Mouse (Mus musculus) neural tube, embryonic 13.5 days (tissue): ENCODE measurements at regions not wholly inside any gene's neighbourhood (a gene's known extent, or its start where the extent isn't known, plus 50 kb on each side); places are given as distances from the start of the nearest gene placed in this dataset.
A peak's percentile ranks its signal among the peaks of the same experiment; 100 is the strongest.
"Not testable (repeated sequence)": the region's sequence is repeated elsewhere in the genome, so short reads cannot be mapped to it uniquely, and the experiment has no call there.

ENCODE experiments used
- ATAC-seq: fragments of 200-750 bp; cut with Nextera tagmentation; 2 replicates; pipeline ENCODE4 v1.8.0; 2017; ENCODE audit warnings: low read depth, mild to moderate bottlenecking, moderate TSS enrichment, moderate library complexity
- H3K27ac ChIP-seq: fragments of 300-500 bp; sonication (generic); replicated peaks from 2 replicates; pipeline ENCODE4 v1.5.1; 2015; ENCODE audit warnings: moderate library complexity, mild to moderate bottlenecking, inconsistent platforms
- H3K27me3 ChIP-seq: fragments of 300-500 bp; sonication (generic); 2 replicates; pipeline ENCODE4 v1.6.1; 2015; ENCODE audit warnings: mild to moderate bottlenecking, inconsistent platforms
- H3K36me3 ChIP-seq: fragments of 300-500 bp; sonication (generic); 2 replicates; pipeline ENCODE4 v1.6.1; 2015; ENCODE audit warnings: mild to moderate bottlenecking, inconsistent platforms
- H3K4me1 ChIP-seq: fragments of 300-500 bp; sonication (generic); replicated peaks from 2 replicates; pipeline ENCODE4 v1.6.1; 2015; ENCODE audit warnings: inconsistent platforms
- H3K4me2 ChIP-seq: fragments of 300-500 bp; sonication (generic); 2 replicates; pipeline ENCODE4 v1.6.1; 2015; ENCODE audit warnings: inconsistent platforms, mild to moderate bottlenecking, moderate library complexity
- H3K4me3 ChIP-seq: fragments of 300-500 bp; sonication (generic); 2 replicates; pipeline ENCODE4 v1.5.1; 2015; ENCODE audit warnings: mild to moderate bottlenecking, inconsistent platforms
- H3K9ac ChIP-seq: fragments of 300-500 bp; sonication (generic); 2 replicates; pipeline ENCODE4 v1.6.1; 2015; ENCODE audit warnings: moderate library complexity, mild to moderate bottlenecking, inconsistent platforms
- H3K9me3 ChIP-seq: fragments of 300-500 bp; sonication (generic); 2 replicates; pipeline ENCODE4 v1.6.1; 2016; ENCODE audit warnings: inconsistent platforms
- WGBS: fragments of 180-500 bp; shearing (Covaris S2); methylation state at CpG from one replicate; pipeline ENCODE4 v1.1.7; 2015; 5-methylcytosine and 5-hydroxymethylcytosine counted together

DNA sequence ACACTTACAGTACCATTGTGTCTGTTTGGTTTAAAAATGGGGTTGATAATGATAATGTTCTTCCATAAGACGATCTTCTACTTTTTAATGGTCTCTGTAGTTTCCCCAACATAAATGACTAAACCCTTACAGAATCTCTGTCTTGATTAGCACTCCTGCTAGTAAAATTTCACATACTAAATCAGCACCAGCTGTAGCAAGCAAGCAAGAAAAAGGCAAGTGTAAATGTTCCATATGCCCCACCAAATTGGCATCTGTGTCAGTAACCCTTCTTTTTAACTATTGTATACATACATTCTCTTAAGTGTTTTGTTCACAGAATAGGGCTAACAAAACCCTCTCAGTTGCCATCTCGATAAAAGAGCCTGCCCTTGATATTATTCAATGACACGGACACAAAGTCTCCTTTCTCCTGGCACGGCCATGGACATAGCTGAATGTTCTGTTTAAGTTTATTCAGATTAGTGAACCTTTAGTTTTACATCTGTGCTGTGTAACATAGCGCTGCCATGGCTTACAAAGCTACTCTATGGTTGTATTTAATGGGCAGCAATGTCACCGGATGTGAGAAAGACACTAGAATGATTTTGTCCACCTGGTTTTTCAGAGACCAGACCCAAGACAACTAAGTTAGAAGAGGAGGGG, 414.3 kb downstream of the Gtdc1 start:
- H3K27me3 ChIP-seq = no peaks in the 10 kb centered on the region
- H3K36me3 ChIP-seq = no peaks in the 10 kb centered on the region
- H3K9me3 ChIP-seq = no peaks in the 10 kb centered on the region
- no peak overlapping the region for H3K27ac ChIP-seq
- ATAC-seq = no peak
- 42% methylated on average over 6 of the region's 6 CpGs for WGBS
- H3K4me2 ChIP-seq = no peak overlapping the region
- H3K4me3 ChIP-seq = no peak overlapping the region
- no peak overlapping the region for H3K9ac ChIP-seq
- 0 out of 2 replicates have a peak, but pooled peaks cover 4% of the 10 kb centered on the region for H3K4me1 ChIP-seq

DNA sequence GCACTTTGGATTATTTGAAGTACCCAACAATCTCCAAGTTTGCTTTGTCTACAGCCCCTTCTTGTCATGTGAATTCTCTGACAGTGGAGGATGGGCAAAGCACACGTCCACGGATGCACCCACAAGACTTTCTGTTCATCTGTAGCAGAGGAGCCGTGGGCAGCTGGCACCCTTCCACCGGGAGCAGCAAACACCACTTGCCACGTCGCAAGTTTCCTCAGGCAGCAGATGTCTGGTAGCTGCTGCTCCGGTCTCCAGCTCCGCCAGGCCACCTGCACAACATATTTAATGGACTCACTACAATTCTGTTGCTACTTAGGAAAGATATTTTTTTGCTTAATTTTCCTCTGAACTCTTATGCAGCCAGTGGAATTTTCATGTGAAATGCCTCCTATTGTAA, 415.1 kb downstream of the Gtdc1 start:
- no peak overlapping the region for H3K9ac ChIP-seq
- no peak overlapping the region for H3K4me3 ChIP-seq
- H3K27ac ChIP-seq = no peak overlapping the region
- no peak for ATAC-seq
- H3K36me3 ChIP-seq = no peaks in the 10 kb centered on the region
- H3K4me2 ChIP-seq = no peak overlapping the region
- WGBS = 42% methylated on average over 8 of the region's 8 CpGs
- H3K27me3 ChIP-seq = no peaks in the 10 kb centered on the region
- no peaks in the 10 kb centered on the region for H3K9me3 ChIP-seq
- H3K4me1 ChIP-seq = no peaks in the 10 kb centered on the region

DNA sequence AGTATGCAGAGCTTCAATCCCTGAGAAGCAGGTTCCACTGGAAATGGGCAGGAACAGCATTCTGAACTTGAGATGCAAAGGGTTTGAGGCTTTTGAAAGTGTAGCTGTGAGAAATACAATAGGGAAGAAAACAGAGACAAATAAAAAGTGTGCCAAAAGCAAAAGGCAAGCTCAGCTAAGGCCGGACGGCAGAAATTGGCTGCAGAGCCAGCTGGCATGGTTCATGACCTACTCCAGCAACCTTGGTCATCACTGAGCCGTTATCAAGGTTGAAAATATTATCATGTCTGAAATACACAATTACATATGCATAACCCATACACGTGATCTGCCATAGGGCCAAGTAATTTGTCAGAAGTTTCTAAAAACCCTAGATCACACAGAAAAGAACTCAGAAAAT, 418.4 kb downstream of the Gtdc1 start:
- Histone ChIP-seq H3K4me1 (no peaks in the 10 kb centered on the region; the same call in 1 of the 2 replicates), H3K27me3 (no peaks in the 10 kb centered on the region), H3K9ac (no peak overlapping the region), H3K4me2 (no peak overlapping the region), H3K36me3 (no peaks in the 10 kb centered on the region), H3K4me3 (no peak overlapping the region), H3K9me3 (peaks cover 5% of the 10 kb centered on the region; the same call in 1 of the 2 replicates), H3K27ac (no peak overlapping the region)
- no peak for ATAC-seq
- 89% methylated on average over 4 of the region's 4 CpGs for WGBS

DNA sequence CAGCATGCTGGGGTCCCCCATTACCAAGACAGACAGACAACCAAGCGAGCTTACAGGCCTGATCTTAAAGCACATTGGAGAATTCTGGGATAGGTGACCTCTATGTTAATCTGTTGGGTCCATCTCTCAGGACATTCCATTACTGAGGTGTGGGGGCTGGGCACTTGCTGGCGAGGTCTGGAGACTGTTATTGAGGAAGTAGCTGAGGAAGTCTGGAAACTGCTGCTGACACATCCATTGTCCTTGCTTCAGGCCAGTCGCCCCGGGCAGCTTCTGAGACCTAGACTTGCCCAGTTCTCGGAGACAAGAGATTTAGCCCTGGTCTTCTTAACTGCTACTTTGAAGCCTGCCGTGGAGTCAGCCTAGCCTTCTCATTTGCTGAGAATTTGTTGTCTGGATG, 423.2 kb downstream of the Gtdc1 start:
- H3K36me3 ChIP-seq = no peaks in the 10 kb centered on the region
- H3K27ac ChIP-seq = no peak overlapping the region
- peaks cover 5% of the 10 kb centered on the region; the same call in 1 of the 2 replicates for H3K9me3 ChIP-seq
- ATAC-seq = no peak
- no peaks in the 10 kb centered on the region; the same call in 1 of the 2 replicates for H3K4me1 ChIP-seq
- no peaks in the 10 kb centered on the region for H3K27me3 ChIP-seq
- WGBS = 50% methylated on average over 6 of the region's 6 CpGs
- H3K9ac ChIP-seq = no peak overlapping the region
- H3K4me3 ChIP-seq = no peak overlapping the region
- H3K4me2 ChIP-seq = no peak overlapping the region

DNA sequence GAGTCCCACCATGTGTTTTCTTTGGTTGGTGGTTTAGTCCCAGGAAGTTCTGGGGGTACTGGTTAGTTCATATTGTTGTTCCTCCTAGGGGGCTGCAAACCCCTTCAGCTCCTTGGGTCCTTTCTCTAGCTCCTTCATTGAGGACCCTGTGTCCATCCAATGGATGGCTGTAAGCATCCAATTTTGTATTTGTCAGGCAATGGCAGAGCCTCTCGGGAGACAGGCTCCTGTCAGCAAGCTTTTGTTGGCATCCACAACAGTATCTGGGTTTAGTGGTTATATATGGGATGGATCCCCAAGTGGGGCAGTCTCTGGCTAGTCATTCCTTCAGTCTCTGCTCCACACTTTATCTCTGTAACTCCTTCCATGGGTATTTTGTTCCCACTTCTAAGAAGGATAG, 436.7 kb downstream of the Gtdc1 start:
- not testable (repeated sequence) for ATAC-seq, H3K4me2 ChIP-seq, H3K9me3 ChIP-seq, H3K4me3 ChIP-seq, H3K9ac ChIP-seq, H3K27ac ChIP-seq, H3K36me3 ChIP-seq, H3K27me3 ChIP-seq, H3K4me1 ChIP-seq
- WGBS = 90% methylated on average over 1 of the region's 1 CpGs

DNA sequence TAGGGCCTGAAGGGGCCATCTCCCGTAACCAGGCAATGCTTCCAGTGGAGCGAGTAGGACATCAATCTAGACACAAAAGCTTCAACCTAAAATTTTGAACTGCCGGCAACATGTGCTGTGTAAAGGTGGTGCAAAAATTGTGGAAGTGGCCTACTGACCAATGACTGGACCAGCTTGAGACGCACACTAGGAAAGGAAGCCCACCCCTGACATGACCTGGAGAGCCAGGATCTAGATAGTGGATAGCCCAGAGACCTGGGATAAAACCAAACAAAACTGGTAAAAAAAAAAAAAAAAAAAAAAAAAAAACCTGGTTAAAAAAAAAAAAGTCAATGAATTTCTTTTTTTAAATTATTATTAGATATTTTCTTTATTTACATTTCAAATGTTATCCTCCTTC, 437.2 kb downstream of the Gtdc1 start:
- Histone ChIP-seq H3K27ac (no peak overlapping the region), H3K27me3 (no peaks in the 10 kb centered on the region), H3K36me3 (no peaks in the 10 kb centered on the region), H3K4me3 (no peak overlapping the region), H3K4me2 (no peak overlapping the region), H3K4me1 (no peaks in the 10 kb centered on the region), H3K9me3 (no peaks in the 10 kb centered on the region), H3K9ac (no peak overlapping the region)
- ATAC-seq = no peak
- 96% methylated on average over 4 of the region's 4 CpGs for WGBS

DNA sequence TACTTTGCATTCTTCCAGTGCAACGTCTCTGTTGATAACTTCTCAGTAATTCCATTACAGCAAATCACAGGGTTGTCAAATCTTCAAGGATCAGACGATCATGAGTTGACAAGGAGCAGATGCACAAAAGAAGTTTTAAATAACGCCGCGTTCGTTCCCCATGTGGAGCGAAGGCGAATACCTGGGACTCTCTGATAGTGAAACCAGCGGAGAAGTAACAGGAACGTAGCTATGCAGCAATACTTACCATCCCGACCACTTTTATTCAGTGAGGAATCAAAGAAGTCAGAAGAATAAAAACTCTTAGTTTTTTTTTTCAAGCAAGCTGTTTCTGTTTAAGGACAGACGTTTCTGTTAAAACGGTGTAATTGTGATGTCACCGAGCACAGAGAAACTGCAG, 441.6 kb downstream of the Gtdc1 start:
- WGBS = 84% methylated on average over 14 of the region's 14 CpGs

DNA sequence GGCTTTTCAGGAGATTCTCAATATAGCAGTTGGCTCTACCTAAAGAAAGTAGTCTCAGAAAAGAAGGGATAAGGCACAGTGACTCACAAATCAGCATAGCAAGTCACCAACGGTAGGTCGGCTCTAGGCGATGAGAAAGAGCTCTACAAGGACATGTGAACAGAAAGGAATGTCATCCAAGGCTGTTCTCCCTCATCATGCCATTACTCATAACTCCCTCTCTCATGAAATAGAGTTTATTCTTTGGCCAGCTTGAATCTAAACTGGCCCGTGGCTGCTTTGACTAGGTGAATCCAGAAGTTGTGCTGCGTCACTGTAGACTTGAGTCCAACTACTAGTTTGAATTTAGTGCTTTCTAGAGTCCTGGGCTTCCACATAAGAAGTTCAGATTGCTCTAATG, 447.7 kb downstream of the Gtdc1 start:
- H3K4me3 ChIP-seq = no peak overlapping the region
- H3K4me2 ChIP-seq = no peak overlapping the region
- H3K27ac ChIP-seq = no peak overlapping the region
- H3K9me3 ChIP-seq = peaks cover 3% of the 10 kb centered on the region; the same call in 1 of the 2 replicates
- 97% methylated on average over 5 of the region's 5 CpGs for WGBS
- H3K9ac ChIP-seq = no peak overlapping the region
- no peak for ATAC-seq
- no peaks in the 10 kb centered on the region for H3K36me3 ChIP-seq
- H3K4me1 ChIP-seq = no peaks in the 10 kb centered on the region
- no peaks in the 10 kb centered on the region for H3K27me3 ChIP-seq

More for the DNA sequence above, 441.6 kb downstream of the Gtdc1 start:
- ATAC-seq = no peak
- H3K27ac ChIP-seq = no peak overlapping the region
- H3K27me3 ChIP-seq = no peaks in the 10 kb centered on the region
- H3K9me3 ChIP-seq = peaks cover 2% of the 10 kb centered on the region; the same call in 1 of the 2 replicates
- no peaks in the 10 kb centered on the region for H3K4me1 ChIP-seq
- H3K4me3 ChIP-seq = no peak overlapping the region
- no peak overlapping the region for H3K9ac ChIP-seq
- H3K36me3 ChIP-seq = no peaks in the 10 kb centered on the region
- H3K4me2 ChIP-seq = no peak overlapping the region

DNA sequence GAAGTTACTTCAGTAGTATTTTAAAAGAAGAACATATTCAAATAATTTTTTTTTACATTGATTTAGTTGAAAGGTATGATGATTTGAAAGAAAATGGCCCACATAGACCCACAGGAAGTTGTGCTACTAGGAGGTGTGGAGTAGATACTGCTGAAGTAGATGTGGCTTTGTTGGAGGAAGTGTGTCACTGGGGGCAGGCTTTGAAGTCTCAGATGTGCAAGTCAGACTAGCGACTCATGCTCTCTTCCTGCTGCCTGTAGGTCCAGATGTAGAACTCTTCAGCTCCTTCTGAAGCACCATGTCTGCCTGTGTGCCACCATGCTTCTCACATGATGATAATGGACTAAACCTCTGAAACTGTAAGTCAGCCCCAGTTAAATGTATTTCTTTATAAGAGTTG, 452.0 kb downstream of the Gtdc1 start:
- Histone ChIP-seq H3K4me1 (no peaks in the 10 kb centered on the region), H3K27ac (no peak overlapping the region), H3K4me3 (no peak overlapping the region), H3K9ac (no peak overlapping the region), H3K9me3 (no peaks in the 10 kb centered on the region), H3K36me3 (no peaks in the 10 kb centered on the region), H3K27me3 (no peaks in the 10 kb centered on the region), H3K4me2 (no peak overlapping the region)
- ATAC-seq = no peak
- 88% methylated on average over 1 of the region's 1 CpGs for WGBS

DNA sequence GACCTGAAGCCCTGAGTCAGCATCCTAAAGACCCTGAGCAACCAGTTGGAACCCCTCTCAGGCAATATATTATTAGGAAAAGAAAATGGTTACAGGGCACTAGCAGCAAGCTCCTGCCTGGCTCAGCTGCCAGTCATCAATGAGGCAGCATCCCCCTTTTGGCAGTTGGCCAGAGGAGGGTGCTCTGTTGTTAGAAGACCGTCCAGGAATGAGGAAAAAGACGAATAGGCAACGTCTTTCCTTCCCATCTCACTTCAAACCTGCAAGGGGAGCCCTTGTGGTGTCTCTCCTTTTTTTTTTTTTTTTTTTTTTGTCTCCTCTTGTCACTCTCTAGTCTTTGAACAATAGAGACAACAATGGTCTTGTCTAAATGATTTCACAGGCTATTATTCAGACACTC, 452.8 kb downstream of the Gtdc1 start:
- Histone ChIP-seq H3K9ac (no peak overlapping the region), H3K4me3 (no peak overlapping the region), H3K9me3 (no peaks in the 10 kb centered on the region), H3K4me2 (no peak overlapping the region), H3K36me3 (no peaks in the 10 kb centered on the region), H3K4me1 (no peaks in the 10 kb centered on the region), H3K27me3 (no peaks in the 10 kb centered on the region), H3K27ac (no peak overlapping the region)
- 0 out of 2 replicates have a peak, but pooled peaks have one; percentile 53 for ATAC-seq
- WGBS = 4% methylated on average over 3 of the region's 3 CpGs

DNA sequence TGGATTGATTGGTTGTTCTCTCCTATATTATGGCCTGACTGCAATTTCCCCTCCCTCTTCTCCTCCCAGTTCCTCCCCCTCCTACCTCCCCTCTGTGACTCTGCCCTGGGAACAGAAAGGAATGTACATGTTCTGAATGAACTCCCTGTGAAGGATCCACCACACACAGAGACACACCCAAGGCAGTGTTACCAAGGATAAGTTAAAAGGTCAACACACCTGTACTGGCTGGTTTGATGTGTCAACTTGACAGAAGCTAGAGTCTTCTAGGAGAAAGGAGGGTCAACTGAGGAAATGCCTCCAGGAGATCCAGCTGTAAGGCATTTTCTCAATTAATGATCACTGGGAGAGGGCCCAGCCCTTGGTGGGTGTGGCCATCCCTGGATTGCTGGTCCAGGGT, 456.1 kb downstream of the Gtdc1 start:
- Histone ChIP-seq H3K4me3 (no peak overlapping the region), H3K27me3 (no peaks in the 10 kb centered on the region), H3K4me2 (no peak overlapping the region), H3K36me3 (no peaks in the 10 kb centered on the region), H3K27ac (no peak overlapping the region), H3K9me3 (no peaks in the 10 kb centered on the region), H3K4me1 (no peaks in the 10 kb centered on the region), H3K9ac (no peak overlapping the region)
- ATAC-seq = no peak

DNA sequence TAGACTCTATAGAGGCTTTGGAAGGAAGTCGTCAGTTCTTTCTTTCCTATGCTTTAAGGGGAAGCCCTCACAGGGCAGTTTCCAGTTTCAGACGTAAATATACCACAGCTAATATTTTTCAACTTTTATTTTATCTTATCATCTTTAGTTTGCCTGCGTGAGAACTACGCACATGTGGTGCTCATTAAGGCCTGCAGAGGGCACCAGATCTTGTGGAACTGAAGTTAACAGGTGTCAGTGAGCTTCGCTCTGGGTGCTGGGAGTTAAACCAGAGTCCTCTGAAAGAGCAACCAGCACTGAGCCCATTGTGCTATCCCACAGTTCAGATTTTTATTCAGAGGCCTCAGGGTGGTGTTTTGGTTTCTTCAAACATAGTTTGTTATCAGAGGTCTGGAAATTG, 456.5 kb downstream of the Gtdc1 start:
- H3K27ac ChIP-seq = no peak overlapping the region
- H3K9me3 ChIP-seq = no peaks in the 10 kb centered on the region
- H3K27me3 ChIP-seq = no peaks in the 10 kb centered on the region
- H3K4me1 ChIP-seq = no peaks in the 10 kb centered on the region
- no peaks in the 10 kb centered on the region for H3K36me3 ChIP-seq
- WGBS = 96% methylated on average over 5 of the region's 5 CpGs
- H3K4me2 ChIP-seq = no peak overlapping the region
- H3K4me3 ChIP-seq = no peak overlapping the region
- H3K9ac ChIP-seq = no peak overlapping the region
- ATAC-seq = no peak

DNA sequence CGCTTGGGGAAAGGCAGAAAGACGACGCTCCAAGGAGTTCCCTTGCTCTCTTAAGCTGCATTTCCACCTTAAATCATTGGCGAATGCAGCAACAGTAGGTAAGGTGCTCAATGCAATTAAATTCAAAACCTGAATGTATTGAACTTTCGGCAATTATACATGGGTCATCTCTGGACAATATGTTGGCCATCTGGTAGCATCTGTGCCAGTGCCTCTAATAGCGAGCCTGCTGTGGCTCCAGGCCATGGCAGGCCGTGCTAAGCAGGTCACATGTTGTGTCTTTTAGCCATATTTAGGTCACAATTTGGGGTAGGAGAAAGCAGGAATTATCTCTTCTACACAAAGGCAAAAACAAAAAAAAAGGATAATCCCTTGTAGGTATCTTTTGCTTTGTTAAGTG, 462.8 kb downstream of the Gtdc1 start:
- H3K9ac ChIP-seq = no peak overlapping the region
- 77% methylated on average over 7 of the region's 7 CpGs for whole genome bisulfite sequencing
- no peaks in the 10 kb centered on the region for H3K27me3 ChIP-seq
- H3K27ac ChIP-seq = 0 out of 2 replicates have a peak overlapping the region, but pooled peaks have one; percentile 10
- H3K36me3 ChIP-seq = no peaks in the 10 kb centered on the region
- no peaks in the 10 kb centered on the region for H3K9me3 ChIP-seq
- H3K4me2 ChIP-seq = no peak overlapping the region
- no peak overlapping the region for H3K4me3 ChIP-seq
- ATAC-seq = no peak
- peaks cover 5% of the 10 kb centered on the region; the same call in 1 of the 2 replicates for H3K4me1 ChIP-seq
